In the genomic region with DNA sequence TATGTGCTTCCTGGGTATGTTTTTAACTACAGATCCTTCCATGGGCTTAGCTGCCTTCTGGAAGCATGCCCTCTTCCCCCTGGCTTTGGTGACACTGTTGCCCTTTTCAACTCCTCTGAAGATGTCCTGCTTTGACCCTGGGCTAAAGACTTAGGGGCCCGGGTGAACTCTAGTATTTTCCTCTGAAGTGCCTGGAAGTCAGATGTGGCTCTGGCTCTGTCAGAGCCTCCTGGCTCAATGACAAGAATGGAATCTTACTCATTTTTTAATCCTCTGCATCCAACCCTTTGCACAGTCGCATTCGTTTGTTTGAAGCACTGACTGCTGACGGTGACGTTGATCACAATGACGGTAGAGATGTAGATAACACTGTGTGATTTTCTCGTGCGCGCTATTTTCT, we compare ENCODE assay signal across 18 mouse cellular contexts. TPM values are rescaled to one million over a fixed set of nuclear protein-coding genes. Genes with fewer than 3 reads are reported as not detected.
DNase-seq lines count a peak whose midpoint lies in the region; ATAC-seq and TF ChIP-seq lines count a peak whose summit lies in the region.
"Had no signal": no experiment of that assay in that cellular context is flagged by ENCODE, and none has a peak within 500 bp of the region (broad histone marks: within the 10 kb centered on the region; RNA-seq: fewer than 3 reads in every experiment).

No protein-coding gene starts in this region.

- TF ChIP-seq CTCF in lung, postnatal 0 days (IDR thresholded peaks at IDR 0.05), result no peak
- TF ChIP-seq CTCF in layer of hippocampus, adult 2 months (conservative IDR thresholded peaks at IDR 0.05), result no peak

- peaks cover 17% of the 10 kb centered on the region for H3K4me1 ChIP-seq in heart, embryonic 13.5 days
- H3K4me1 ChIP-seq in lung, postnatal 0 days (ENCODE audit: insufficient read depth, low read depth, low read length), result peaks cover 2% of the 10 kb centered on the region; the same call in 1 of the 2 replicates
- H3K4me1 ChIP-seq: hindbrain, embryonic 13.5 days; intestine, embryonic 15.5 days had no signal

- intact Hi-C loops in heart, postnatal 25 days (cut with DNase I), result no loop called here

- no peak for ATAC-seq in heart, embryonic 13.5 days (ENCODE audit: extremely low read depth, insufficient number of reproducible peaks, low FRiP score, low TSS enrichment)
- ATAC-seq in lung, postnatal 0 days, result peak; percentile 19; the same call in 1 of the 2 replicates
- ATAC-seq: intestine, embryonic 15.5 days had no signal

- peak overlapping the region; percentile 31; the same call in 1 of the 2 replicates for H3K4me2 ChIP-seq in heart, embryonic 13.5 days
- no peak overlapping the region for H3K4me2 ChIP-seq in lung, postnatal 0 days (replicated peaks; ENCODE audit: low read depth, low read length)
- H3K4me2 ChIP-seq: embryonic facial prominence, embryonic 13.5 days; heart, embryonic 15.5 days; hindbrain, embryonic 13.5 days; intestine, embryonic 15.5 days; neural tube, embryonic 13.5 days had no signal

- no peaks in the 10 kb centered on the region for H3K27me3 ChIP-seq in heart, embryonic 13.5 days (replicated peaks)
- H3K27me3 ChIP-seq in lung, postnatal 0 days (replicated peaks; ENCODE audit: insufficient read depth, low read length), result no peaks in the 10 kb centered on the region
- H3K27me3 ChIP-seq: embryonic facial prominence, embryonic 13.5 days; heart, embryonic 15.5 days; hindbrain, embryonic 13.5 days; intestine, embryonic 15.5 days; neural tube, embryonic 13.5 days had no signal

- H3K36me3 ChIP-seq in heart, embryonic 13.5 days, result no peaks in the 10 kb centered on the region
- no peaks in the 10 kb centered on the region for H3K36me3 ChIP-seq in lung, postnatal 0 days (ENCODE audit: insufficient read depth, low read length)
- H3K36me3 ChIP-seq: embryonic facial prominence, embryonic 13.5 days; heart, embryonic 15.5 days; hindbrain, embryonic 13.5 days; intestine, embryonic 15.5 days; neural tube, embryonic 13.5 days had no signal

- 36% methylated on average over 9 of the region's 9 CpGs for WGBS in heart, embryonic 13.5 days
- 38% methylated on average over 9 of the region's 9 CpGs for WGBS in lung, postnatal 0 days

- TF ChIP-seq EP300 in lung, postnatal 0 days (IDR thresholded peaks at IDR 0.05), result no peak

- H3K4me3 ChIP-seq in heart, embryonic 13.5 days, result no peak overlapping the region
- H3K4me3 ChIP-seq in lung, postnatal 0 days (ENCODE audit: low read depth, low read length), result no peak overlapping the region
- H3K4me3 ChIP-seq in layer of hippocampus, adult 2 months, result no peak overlapping the region
- H3K4me3 ChIP-seq: embryonic facial prominence, embryonic 13.5 days; heart, embryonic 15.5 days; hindbrain, embryonic 13.5 days; intestine, embryonic 15.5 days; neural tube, embryonic 13.5 days had no signal

- H3K27ac ChIP-seq in heart, embryonic 13.5 days (replicated peaks), result no peak overlapping the region
- H3K27ac ChIP-seq in lung, postnatal 0 days (ENCODE audit: low read length), result no peak overlapping the region
- no peak overlapping the region for H3K27ac ChIP-seq in layer of hippocampus, adult 2 months
- H3K27ac ChIP-seq: embryonic facial prominence, embryonic 13.5 days; heart, embryonic 15.5 days; hindbrain, embryonic 13.5 days; intestine, embryonic 15.5 days; neural tube, embryonic 13.5 days had no signal

- DNase-seq in adrenal gland, postnatal 36 days, result peak; percentile 12 to 26
- DNase-seq in adrenal gland, postnatal 10 days, result no peak
- no peak for DNase-seq in heart, postnatal 25 days (ENCODE audit: low spot score)
- peak; percentile 24 for DNase-seq in lung, postnatal 0 days (ENCODE audit: low spot score)
- DNase-seq in lung, postnatal 4 days, result no peak
- DNase-seq in heart, postnatal 4 days, result peak; percentile 21
- DNase-seq in layer of hippocampus, adult 2 months (ENCODE audit: low spot score in 2 of 2), result no peak
- DNase-seq: B cell, adult 2 months; cerebellum, adult 11 months; cerebellum, postnatal 36 days; layer of hippocampus, adult 9-11 months; thymus, postnatal 36 days had no signal

- no peaks in the 10 kb centered on the region for H3K9me3 ChIP-seq in heart, embryonic 13.5 days
- no peaks in the 10 kb centered on the region for H3K9me3 ChIP-seq in lung, postnatal 0 days (ENCODE audit: low read length)
- H3K9me3 ChIP-seq: embryonic facial prominence, embryonic 13.5 days; heart, embryonic 15.5 days; hindbrain, embryonic 13.5 days; intestine, embryonic 15.5 days; neural tube, embryonic 13.5 days had no signal

- no peak overlapping the region for H3K9ac ChIP-seq in heart, embryonic 13.5 days
- H3K9ac ChIP-seq in lung, postnatal 0 days (replicated peaks; ENCODE audit: low read depth), result no peak overlapping the region
- H3K9ac ChIP-seq: embryonic facial prominence, embryonic 13.5 days; heart, embryonic 15.5 days; hindbrain, embryonic 13.5 days; intestine, embryonic 15.5 days; neural tube, embryonic 13.5 days had no signal

RNA-seq across cellular contexts. Expression of a gene that starts 45.0 kb away (rescaled TPM):
- 10 to 100 TPM; 26.2 to 54.8 TPM for total RNA-seq in adrenal gland, postnatal 36 days (2021)
- 10 to 100 TPM; 11.6 to 16.2 TPM for total RNA-seq in adrenal gland, postnatal 10 days (2021)
- 9.4 and 11.0 TPM in 2 replicates for polyA plus RNA-seq in heart, embryonic 13.5 days (2015; fragmentation: Nextera tagmentation; extraction: Ambion mirVana)
- total RNA-seq in heart, postnatal 25 days (2021), result 10 to 100 TPM; 16.1 to 20.0 TPM
- polyA plus RNA-seq in lung, postnatal 0 days (2015; fragmentation: Nextera tagmentation; extraction: Ambion mirVana), result 34.7 and 35.7 TPM in 2 replicates
- total RNA-seq in heart, postnatal 4 days (2021), result 1 to 10 TPM; 7.2 to 8.7 TPM
- 1 to 10 TPM; 8.4 to 9.5 TPM for total RNA-seq in layer of hippocampus, adult 2 months (2021)

Comparison
In these comparisons a context has a peak if more than half of its experiments do, and no peak if none do; other contexts are left out.
1. DNase-seq: peak in adrenal gland, postnatal 36 days (2 of 2), lung, postnatal 0 days (single experiment) and heart, postnatal 4 days (single experiment); none in adrenal gland, postnatal 10 days (single experiment), heart, postnatal 25 days (single experiment), lung, postnatal 4 days (0 of 2) and layer of hippocampus, adult 2 months (0 of 2).